Mouse (Mus musculus): ENCODE results near the gene Rab37. TPM values are rescaled to one million over a fixed set of nuclear protein-coding genes. Genes with fewer than 3 reads are reported as not detected.

The Rab37 gene
- polyA plus RNA-seq (2012; rRNA removed) = 0.90 and 1.1 TPM in 2 replicates

GRCm38 (mm10) chr11:115091362-115091901 lies at the start of gene Rab37:
Gene Rab37, plus strand, starts transcription at chr11:115091431.

GRCm38 (mm10) chr11:115048259-115048658 lies 43.0 kb upstream of the Rab37 start, which contains the start of gene Cd300ld3:
Gene Cd300ld3, minus strand, starts transcription at chr11:115048409.

GRCm38 (mm10) chr11:115062077-115062476 lies 29.2 kb upstream of the Rab37 start, which contains the start of gene Cd300e:
Gene Cd300e, minus strand, starts transcription at chr11:115062177.

GRCm38 (mm10) chr11:115133800-115134199 lies 42.6 kb downstream of the Rab37 start, which contains the start of gene Cd300lf:
Gene Cd300lf, minus strand, starts transcription at chr11:115133992.

GRCm38 (mm10) chr11:115162832-115163480 lies 71.7 kb downstream of the Rab37 start, which contains the start of gene Slc9a3r1:
Gene Slc9a3r1, plus strand, starts transcription at chr11:115163341.

GRCm38 (mm10) chr11:115187224-115187639 lies 96.0 kb downstream of the Rab37 start, which contains the start of gene Tmem104:
Gene Tmem104, plus strand, starts transcription at chr11:115187487.

GRCm38 (mm10) chr11:115187693-115188092 lies 96.5 kb downstream of the Rab37 start, which contains the start of gene Nat9:
Gene Nat9, minus strand, starts transcription at chr11:115187859.

Other genes with a start within 250 kb of the Rab37 start
- 5.5 and 10.6 TPM in 2 replicates for gene Gprc5c, start 240.3 kb upstream of the Rab37 start, polyA plus RNA-seq (2012; rRNA removed)
- gene Cd300a, start 201.4 kb upstream of the Rab37 start, polyA plus RNA-seq (2012; rRNA removed) = 0.64 and 0.79 TPM in 2 replicates
- gene Cd300lb, start 157.0 kb upstream of the Rab37 start, polyA plus RNA-seq (2012; rRNA removed) = 0.18 and 0.23 TPM in 2 replicates
- gene Cd300c, start 122.3 kb upstream of the Rab37 start, polyA plus RNA-seq (2012; rRNA removed) = 0.09 TPM in 1 of 2 replicates, not detected in the other
- gene Cd300ld, start 101.5 kb upstream of the Rab37 start, polyA plus RNA-seq (2012; rRNA removed) = 0.10 and 0.11 TPM in 2 replicates
- 0.91 and 1.1 TPM in 2 replicates for gene Cd300c2, start 89.6 kb upstream of the Rab37 start, polyA plus RNA-seq (2012; rRNA removed)
- gene Cd300ld2, start 75.2 kb upstream of the Rab37 start, polyA plus RNA-seq (2012; rRNA removed) = 0.11 TPM in 1 of 2 replicates, not detected in the other
- gene Cd300ld4, start 64.4 kb upstream of the Rab37 start, polyA plus RNA-seq (2012; rRNA removed) = 0.11 and 0.38 TPM in 2 replicates
- gene Cd300ld5, start 53.7 kb upstream of the Rab37 start, polyA plus RNA-seq (2012; rRNA removed) = 0.24 TPM in 1 of 2 replicates, not detected in the other
- 0.24 and 0.53 TPM in 2 replicates for gene Cd300ld3, start 43.0 kb upstream of the Rab37 start, polyA plus RNA-seq (2012; rRNA removed)
- gene Cd300e, start 29.3 kb upstream of the Rab37 start, polyA plus RNA-seq (2012; rRNA removed) = 0.05 TPM in 1 of 2 replicates, not detected in the other
- gene Cd300lf, start 42.6 kb downstream of the Rab37 start, polyA plus RNA-seq (2012; rRNA removed) = 0.43 and 0.98 TPM in 2 replicates
- 37.2 and 38.4 TPM in 2 replicates for gene Slc9a3r1, start 71.9 kb downstream of the Rab37 start, polyA plus RNA-seq (2012; rRNA removed)
- gene Tmem104, start 96.1 kb downstream of the Rab37 start, polyA plus RNA-seq (2012; rRNA removed) = 5.6 and 6.9 TPM in 2 replicates
- gene Nat9, start 96.4 kb downstream of the Rab37 start, polyA plus RNA-seq (2012; rRNA removed) = 22.3 and 23.1 TPM in 2 replicates
- gene Grin2c, start 175.8 kb downstream of the Rab37 start, polyA plus RNA-seq (2012; rRNA removed) = 0.96 and 1.0 TPM in 2 replicates
- gene Fdxr, start 185.6 kb downstream of the Rab37 start, polyA plus RNA-seq (2012; rRNA removed) = 26.5 and 29.2 TPM in 2 replicates
- 1.8 and 2.4 TPM in 2 replicates for gene Fads6, start 206.2 kb downstream of the Rab37 start, polyA plus RNA-seq (2012; rRNA removed)
- 0.10 TPM in 2 replicates for gene Otop2, start 215.7 kb downstream of the Rab37 start, polyA plus RNA-seq (2012; rRNA removed)
- gene Ush1g, start 230.6 kb downstream of the Rab37 start, polyA plus RNA-seq (2012; rRNA removed) = 0.05 TPM in 2 replicates
- gene Otop3, start 243.3 kb downstream of the Rab37 start, polyA plus RNA-seq (2012; rRNA removed) = 0.36 and 0.41 TPM in 2 replicates

Measured in central nervous system, embryonic 14 days (tissue).